Mouse (Mus musculus): ENCODE measurements around the gene Gm49359. TPM values are rescaled to one million over a fixed set of nuclear protein-coding genes. Genes with fewer than 3 reads are reported as not detected.
A peak's percentile ranks its signal among the peaks of the same experiment; 100 is the strongest.
"Not testable (repeated sequence)": the region's sequence is repeated elsewhere in the genome, so short reads cannot be mapped to it uniquely, and the experiment has no call there.

Gene Gm49359
- total RNA-seq (2021): 10 to 100 TPM; 11.9 to 13.2 TPM
- long read RNA-seq: 0 reads

- DNase-seq (ENCODE audit: low spot score in 2 of 2): peak; percentile 79 to 96
Observed at GRCm38 (mm10) chr13:62466424-62467334, at the start of gene Gm49359. Gm49359 (minus strand) TSS chr13:62466832.

GRCm38 (mm10) chr13:62510641-62511420 lies 44.2 kb upstream of the Gm49359 start:
- not testable (repeated sequence) for DNase-seq (ENCODE audit: low spot score in 2 of 2)

- not testable (repeated sequence) for DNase-seq (ENCODE audit: low spot score in 2 of 2)
Observed at GRCm38 (mm10) chr13:62472661-62473060, 6.0 kb upstream of the Gm49359 start.

- DNase-seq (ENCODE audit: low spot score in 2 of 2): peak in 1 of 2 experiments; percentile 23
Observed at GRCm38 (mm10) chr13:62469947-62470346, 3.3 kb upstream of the Gm49359 start.

Small RNA genes within 50 kb of the gene (microRNA-seq; reads per million reads assigned to microRNA genes)
- gene Gm22256: 0.25 to 0.59 reads per million in 2 experiments

Other genes with a start within 250 kb of the Gm49359 start
- 1 to 10 TPM in 1 of 2 experiments, under 1 TPM in 1; 0.64 to 1.1 TPM for gene Gm3604, start 83.7 kb downstream of the Gm49359 start, total RNA-seq (2021)
- 1 to 10 TPM in 1 of 2 experiments, under 1 TPM in 1; 0.92 to 2.1 TPM for gene Zfp935, start 91.7 kb upstream of the Gm49359 start, total RNA-seq (2021)
- 1 to 10 TPM; 7.2 to 8.0 TPM for gene Zfp934, start 104.4 kb upstream of the Gm49359 start, total RNA-seq (2021)
- gene 6720489N17Rik, start 157.3 kb upstream of the Gm49359 start, total RNA-seq (2021): 1 to 10 TPM; 3.2 to 3.8 TPM

All from layer of hippocampus, adult 18-20 months (tissue).